Comparison of ENCODE assay signal across 20 mouse cellular contexts in genomic region chr19:59574346-59574745, GRCm38 (mm10).
DNase-seq lines count a peak whose midpoint lies in the region; ATAC-seq and TF ChIP-seq lines count a peak whose summit lies in the region.
"Had no signal": no experiment of that assay in that cellular context is flagged by ENCODE, and none has a peak within 500 bp of the region (broad histone marks: within the 10 kb centered on the region; RNA-seq: fewer than 3 reads in every experiment).

No protein-coding gene starts in this region.

- ATAC-seq in heart, embryonic 12.5 days (ENCODE audit: insufficient number of reproducible peaks, low FRiP score) = no peak
- ATAC-seq in lung, embryonic 14.5 days (ENCODE audit: insufficient read depth) = no peak; the same call in 1 of the 2 replicates

- no peak overlapping the region for H3K27ac ChIP-seq in heart, embryonic 10.5 days
- no peak overlapping the region for H3K27ac ChIP-seq in heart, embryonic 12.5 days (ENCODE audit: poor library complexity, severe bottlenecking)
- no peak overlapping the region for H3K27ac ChIP-seq in lung, embryonic 14.5 days (ENCODE audit: low read depth)
- H3K27ac ChIP-seq: forebrain, embryonic 10.5 days; neural tube, embryonic 12.5 days had no signal

- H3K4me2 ChIP-seq in heart, embryonic 12.5 days = no peak overlapping the region
- no peak overlapping the region for H3K4me2 ChIP-seq in lung, embryonic 14.5 days
- H3K4me2 ChIP-seq: neural tube, embryonic 12.5 days had no signal

- no peaks in the 10 kb centered on the region for H3K4me1 ChIP-seq in heart, embryonic 10.5 days
- H3K4me1 ChIP-seq in heart, embryonic 12.5 days (replicated peaks) = no peaks in the 10 kb centered on the region
- H3K4me1 ChIP-seq in lung, embryonic 14.5 days (ENCODE audit: insufficient read depth) = no peaks in the 10 kb centered on the region
- H3K4me1 ChIP-seq: forebrain, embryonic 10.5 days; neural tube, embryonic 12.5 days had no signal

- H3K27me3 ChIP-seq in heart, embryonic 10.5 days (ENCODE audit: insufficient read depth, poor library complexity, severe bottlenecking) = no peaks in the 10 kb centered on the region
- H3K27me3 ChIP-seq in heart, embryonic 12.5 days (replicated peaks) = no peaks in the 10 kb centered on the region
- no peaks in the 10 kb centered on the region for H3K27me3 ChIP-seq in lung, embryonic 14.5 days (ENCODE audit: insufficient read depth, low read length)
- H3K27me3 ChIP-seq: neural tube, embryonic 12.5 days had no signal

- no peak overlapping the region for H3K4me3 ChIP-seq in heart, embryonic 10.5 days
- H3K4me3 ChIP-seq in heart, embryonic 12.5 days = no peak overlapping the region
- no peak overlapping the region for H3K4me3 ChIP-seq in lung, embryonic 14.5 days (ENCODE audit: low read depth, low read length)
- H3K4me3 ChIP-seq: forebrain, embryonic 10.5 days; neural tube, embryonic 12.5 days had no signal

- H3K9ac ChIP-seq in heart, embryonic 12.5 days = no peak overlapping the region
- H3K9ac ChIP-seq in lung, embryonic 14.5 days = no peak overlapping the region
- H3K9ac ChIP-seq: neural tube, embryonic 12.5 days had no signal

- H3K9me3 ChIP-seq in heart, embryonic 10.5 days = no peaks in the 10 kb centered on the region
- H3K9me3 ChIP-seq in heart, embryonic 12.5 days (replicated peaks) = no peaks in the 10 kb centered on the region
- H3K9me3 ChIP-seq in lung, embryonic 14.5 days (ENCODE audit: low read depth, low read length) = no peaks in the 10 kb centered on the region
- H3K9me3 ChIP-seq: forebrain, embryonic 10.5 days; neural tube, embryonic 12.5 days had no signal

- DNase-seq in cerebellum, postnatal 10 days = peak; percentile 60 to 69
- no peak for DNase-seq in cerebellum, adult 18-20 months
- peak; percentile 24 for DNase-seq in heart, embryonic 10.5 days (ENCODE audit: low spot score)
- peak; percentile 19 for DNase-seq in lung, embryonic 14.5 days
- DNase-seq in lung, postnatal 36 days = no peak
- DNase-seq in brain, adult 2 months (ENCODE audit: low read depth, low spot score) = peak; percentile 20
- DNase-seq in urinary bladder, postnatal 36 days (ENCODE audit: low spot score in 2 of 2) = no peak
- DNase-seq: B cell, adult 2 months; cerebellum, postnatal 36 days; gastrocnemius, postnatal 25 days; heart, postnatal 10 days; kidney, adult 9 months; kidney, postnatal 25 days; liver; lung, postnatal 10 days; right cerebral cortex, adult 18-20 months; thymus, postnatal 36 days had no signal

- 80% methylated on average over 3 of the region's 3 CpGs for WGBS in heart, embryonic 10.5 days
- WGBS in heart, embryonic 12.5 days = 68% methylated on average over 3 of the region's 3 CpGs
- 59% methylated on average over 3 of the region's 3 CpGs for WGBS in lung, embryonic 14.5 days

- H3K36me3 ChIP-seq in heart, embryonic 10.5 days = no peaks in the 10 kb centered on the region
- no peaks in the 10 kb centered on the region for H3K36me3 ChIP-seq in heart, embryonic 12.5 days
- no peaks in the 10 kb centered on the region for H3K36me3 ChIP-seq in lung, embryonic 14.5 days (ENCODE audit: insufficient read depth)
- H3K36me3 ChIP-seq: forebrain, embryonic 10.5 days; neural tube, embryonic 12.5 days had no signal

- no peak for TF ChIP-seq CTCF in lung, embryonic 14.5 days (IDR thresholded peaks at IDR 0.05; ENCODE audit: low read depth)

Comparison
In these comparisons a context has a peak if more than half of its experiments do, and no peak if none do; other contexts are left out.
1. DNase-seq: peak in cerebellum, postnatal 10 days (2 of 2), heart, embryonic 10.5 days (single experiment), lung, embryonic 14.5 days (single experiment) and brain, adult 2 months (single experiment); none in cerebellum, adult 18-20 months (0 of 2), lung, postnatal 36 days (single experiment) and urinary bladder, postnatal 36 days (0 of 2).